Mouse (Mus musculus): ENCODE measurements around the gene Agbl5. TPM values are rescaled to one million over a fixed set of nuclear protein-coding genes. Genes with fewer than 3 reads are reported as not detected.

The Agbl5 gene
- polyA plus RNA-seq, 1 experiment = 2.4 TPM

GRCm38 (mm10) chr5:30921256-30922033, 33.0 kb downstream of the Agbl5 start, which contains the start of gene Khk:
Gene Khk, plus strand, starts transcription at chr5:30921431.
- peaks cover 44% of the 10 kb centered on the region for H3K4me1 ChIP-seq (ENCODE audit: control insufficient read depth)
- no peaks in the 10 kb centered on the region for H3K9me3 ChIP-seq (ENCODE audit: control insufficient read depth, low read length)
- no peaks in the 10 kb centered on the region for H3K27me3 ChIP-seq (ENCODE audit: control insufficient read depth)
- H3K4me3 ChIP-seq (replicated peaks) = peak within 1 kb of the TSS; percentile 67
- H3K36me3 ChIP-seq (ENCODE audit: control insufficient read depth) = peaks cover 36% of the 10 kb centered on the region
- no peak for TF ChIP-seq TAL1 (IDR thresholded peaks at IDR 0.05; ENCODE audit: low read length)
- peak; percentile 35; the same call in 1 of the 2 replicates for TF ChIP-seq GATA1 (IDR thresholded peaks at IDR 0.05; ENCODE audit: low read length)

- Histone ChIP-seq H3K4me1 (ENCODE audit: control insufficient read depth) (peaks cover 35% of the 10 kb centered on the region), H3K27me3 (ENCODE audit: control insufficient read depth) (no peaks in the 10 kb centered on the region), H3K9me3 (ENCODE audit: control insufficient read depth, low read length) (no peaks in the 10 kb centered on the region), H3K36me3 (ENCODE audit: control insufficient read depth) (peaks cover 34% of the 10 kb centered on the region), H3K4me3 (replicated peaks) (peak overlapping the region; percentile 67)
- TF ChIP-seq TAL1 (IDR thresholded peaks at IDR 0.05; ENCODE audit: low read length) (no peak), GATA1 (IDR thresholded peaks at IDR 0.05; ENCODE audit: low read length) (no peak)
Observed at GRCm38 (mm10) chr5:30922581-30923041, 34.1 kb downstream of the Agbl5 start.

- no peak for TF ChIP-seq TAL1 (IDR thresholded peaks at IDR 0.05; ENCODE audit: low read length)
- TF ChIP-seq GATA1 (IDR thresholded peaks at IDR 0.05; ENCODE audit: low read length) = no peak
- peaks cover 30% of the 10 kb centered on the region for H3K36me3 ChIP-seq (ENCODE audit: control insufficient read depth)
- peaks cover 35% of the 10 kb centered on the region for H3K4me1 ChIP-seq (ENCODE audit: control insufficient read depth)
Observed at GRCm38 (mm10) chr5:30923119-30923518, 34.6 kb downstream of the Agbl5 start.

GRCm38 (mm10) chr5:30924614-30925013, 36.1 kb downstream of the Agbl5 start:
- Histone ChIP-seq H3K9me3 (ENCODE audit: control insufficient read depth, low read length) (no peaks in the 10 kb centered on the region), H3K4me1 (ENCODE audit: control insufficient read depth) (peaks cover 31% of the 10 kb centered on the region), H3K27me3 (ENCODE audit: control insufficient read depth) (no peaks in the 10 kb centered on the region), H3K36me3 (ENCODE audit: control insufficient read depth) (peaks cover 19% of the 10 kb centered on the region; the same call in 1 of the 2 replicates), H3K4me3 (replicated peaks) (no peak overlapping the region)
- TF ChIP-seq GATA1 (IDR thresholded peaks at IDR 0.05; ENCODE audit: low read length) = no peak
- no peak for TF ChIP-seq TAL1 (IDR thresholded peaks at IDR 0.05; ENCODE audit: low read length)

More at GRCm38 (mm10) chr5:30923119-30923518, 34.6 kb downstream of the Agbl5 start:
- Histone ChIP-seq H3K27me3 (ENCODE audit: control insufficient read depth) (no peaks in the 10 kb centered on the region), H3K4me3 (replicated peaks) (no peak overlapping the region), H3K9me3 (ENCODE audit: control insufficient read depth, low read length) (no peaks in the 10 kb centered on the region)

GRCm38 (mm10) chr5:30925217-30925616, 36.7 kb downstream of the Agbl5 start:
- Histone ChIP-seq H3K4me1 (ENCODE audit: control insufficient read depth) (peaks cover 30% of the 10 kb centered on the region), H3K27me3 (ENCODE audit: control insufficient read depth) (no peaks in the 10 kb centered on the region), H3K9me3 (ENCODE audit: control insufficient read depth, low read length) (no peaks in the 10 kb centered on the region), H3K4me3 (replicated peaks) (no peak overlapping the region), H3K36me3 (ENCODE audit: control insufficient read depth) (peaks cover 15% of the 10 kb centered on the region; the same call in 1 of the 2 replicates)
- no peak for TF ChIP-seq GATA1 (IDR thresholded peaks at IDR 0.05; ENCODE audit: low read length)

- Histone ChIP-seq H3K36me3 (ENCODE audit: control insufficient read depth) (peaks cover 15% of the 10 kb centered on the region; the same call in 1 of the 2 replicates), H3K27me3 (ENCODE audit: control insufficient read depth) (no peaks in the 10 kb centered on the region), H3K9me3 (ENCODE audit: control insufficient read depth, low read length) (no peaks in the 10 kb centered on the region), H3K4me1 (ENCODE audit: control insufficient read depth) (peaks cover 21% of the 10 kb centered on the region), H3K4me3 (replicated peaks) (no peak overlapping the region)
- TF ChIP-seq TAL1 (IDR thresholded peaks at IDR 0.05; ENCODE audit: low read length) = no peak
Observed at GRCm38 (mm10) chr5:30926073-30926472, 37.6 kb downstream of the Agbl5 start.

- H3K27me3 ChIP-seq (ENCODE audit: control insufficient read depth) = no peaks in the 10 kb centered on the region
- H3K4me3 ChIP-seq (replicated peaks) = no peak overlapping the region
- H3K36me3 ChIP-seq (ENCODE audit: control insufficient read depth) = peaks cover 15% of the 10 kb centered on the region; the same call in 1 of the 2 replicates
- no peak for TF ChIP-seq TAL1 (IDR thresholded peaks at IDR 0.05; ENCODE audit: low read length)
- H3K4me1 ChIP-seq (ENCODE audit: control insufficient read depth) = peaks cover 3% of the 10 kb centered on the region
- no peaks in the 10 kb centered on the region for H3K9me3 ChIP-seq (ENCODE audit: control insufficient read depth, low read length)
Observed at GRCm38 (mm10) chr5:30927945-30928529, 39.5 kb downstream of the Agbl5 start.

- H3K36me3 ChIP-seq (ENCODE audit: control insufficient read depth) = peaks cover 8% of the 10 kb centered on the region; the same call in 1 of the 2 replicates
- no peaks in the 10 kb centered on the region for H3K27me3 ChIP-seq (ENCODE audit: control insufficient read depth)
- H3K4me1 ChIP-seq (ENCODE audit: control insufficient read depth) = no peaks in the 10 kb centered on the region
- TF ChIP-seq TAL1 (IDR thresholded peaks at IDR 0.05; ENCODE audit: low read length) = no peak
- no peak for TF ChIP-seq GATA1 (IDR thresholded peaks at IDR 0.05; ENCODE audit: low read length)
- H3K9me3 ChIP-seq (ENCODE audit: control insufficient read depth, low read length) = no peaks in the 10 kb centered on the region
- no peak overlapping the region for H3K4me3 ChIP-seq (replicated peaks)
Observed at GRCm38 (mm10) chr5:30930121-30930520, 41.6 kb downstream of the Agbl5 start.

- Histone ChIP-seq H3K4me3 (replicated peaks) (no peak overlapping the region), H3K9me3 (ENCODE audit: control insufficient read depth, low read length) (no peaks in the 10 kb centered on the region), H3K36me3 (ENCODE audit: control insufficient read depth) (peaks cover 5% of the 10 kb centered on the region; the same call in 1 of the 2 replicates), H3K27me3 (ENCODE audit: control insufficient read depth) (no peaks in the 10 kb centered on the region), H3K4me1 (ENCODE audit: control insufficient read depth) (no peaks in the 10 kb centered on the region)
- TF ChIP-seq TAL1 (IDR thresholded peaks at IDR 0.05; ENCODE audit: low read length) (no peak), GATA1 (IDR thresholded peaks at IDR 0.05; ENCODE audit: low read length) (no peak)
Observed at GRCm38 (mm10) chr5:30930846-30931245, 42.4 kb downstream of the Agbl5 start.

All from erythroblast, embryonic 14.5 days (primary cell).